Mouse (Mus musculus): ENCODE data around the gene Cfap43.

Cfap43 gene

DNA sequence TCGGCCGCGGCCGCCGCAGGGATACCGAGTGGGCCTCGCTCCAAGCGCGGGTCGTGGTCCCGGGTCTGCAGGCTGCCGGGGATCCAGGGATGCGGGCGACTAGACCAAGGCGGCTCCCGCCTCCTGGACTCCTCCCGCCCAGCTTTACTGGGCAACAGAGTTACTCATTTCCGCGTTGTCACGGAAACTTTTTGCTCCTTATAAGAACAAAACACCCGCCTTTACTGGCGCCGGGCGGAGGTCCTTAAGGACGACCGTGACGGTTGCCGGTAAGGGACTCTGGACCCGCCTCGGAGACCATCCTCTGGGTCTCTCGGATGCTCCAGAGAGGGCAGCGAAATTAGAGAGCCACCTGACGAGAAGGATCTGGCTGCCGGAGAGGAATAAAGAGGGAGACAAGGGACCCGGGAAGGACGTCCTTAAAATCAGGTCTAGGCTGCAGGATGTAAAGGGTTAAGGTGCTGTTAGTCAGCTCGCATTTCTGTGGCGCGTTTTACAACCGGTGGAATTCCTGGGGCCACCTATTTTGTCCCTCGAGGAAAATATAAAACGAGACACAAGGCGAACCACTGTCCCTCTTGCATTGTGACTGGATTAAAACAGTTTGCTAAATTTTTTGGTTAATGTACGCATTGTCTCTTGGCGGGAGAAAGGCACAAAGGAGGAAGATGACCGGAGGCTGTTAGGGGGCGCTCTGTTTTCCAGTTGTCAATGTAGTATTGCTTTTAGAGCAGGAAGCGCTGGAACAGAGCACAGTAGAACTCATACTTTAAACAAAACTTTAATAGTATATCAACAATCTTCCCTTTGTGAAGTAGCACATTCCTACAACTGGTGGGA, at the start of gene Cfap43, which contains the start of gene Itprip:
Gene Cfap43 (minus strand): TSS at position 162 of the 840 bp plus-strand sequence.
Gene Itprip (minus strand): TSS at position 174 of the 840 bp plus-strand sequence.
- DNase-seq (ENCODE audit: low read depth, low spot score): peak; percentile 79

- DNase-seq (ENCODE audit: low read depth, low spot score): no peak
Observed at GRCm38 (mm10) chr19:47958181-47958580, 39.1 kb upstream of the Cfap43 start.

- DNase-seq (ENCODE audit: low read depth, low spot score): no peak
Observed at GRCm38 (mm10) chr19:47953169-47953568, 34.1 kb upstream of the Cfap43 start.

GRCm38 (mm10) chr19:47950946-47951345, 31.9 kb upstream of the Cfap43 start:
- DNase-seq (ENCODE audit: low read depth, low spot score): no peak

DNA sequence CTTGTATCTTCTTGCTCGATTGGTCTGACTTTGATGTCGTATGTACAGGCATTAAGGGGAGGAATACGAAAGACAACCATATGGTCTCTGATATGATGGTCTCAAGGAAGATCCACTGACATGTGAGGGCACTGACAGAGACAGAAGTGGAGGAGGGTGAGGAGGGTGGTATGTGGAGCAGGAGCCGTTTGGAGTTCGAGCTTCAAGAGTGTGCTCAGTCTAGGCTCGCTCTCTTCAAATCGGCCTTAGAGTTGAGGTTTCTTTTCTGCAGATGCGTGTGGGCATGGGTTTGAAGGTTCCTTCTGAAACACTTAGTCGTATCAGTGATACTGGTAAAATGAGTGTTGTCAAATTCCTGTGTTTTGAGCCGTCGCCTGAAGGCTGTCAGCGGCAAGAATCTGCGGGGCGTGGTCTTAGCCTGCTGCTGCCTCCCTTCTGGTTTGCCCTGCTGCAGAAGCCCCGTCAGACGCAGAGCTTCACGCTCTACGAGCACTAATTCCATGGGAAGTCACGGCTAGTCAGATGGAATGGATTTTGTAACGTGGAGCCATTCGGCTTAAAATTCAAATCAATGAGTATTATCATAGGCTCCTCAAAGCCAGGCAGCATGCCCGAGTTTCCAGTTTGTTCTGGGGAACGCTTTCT, 27.9 kb upstream of the Cfap43 start:
- DNase-seq (ENCODE audit: low read depth, low spot score): no peak

- DNase-seq (ENCODE audit: low read depth, low spot score): no peak
Observed at GRCm38 (mm10) chr19:47939361-47939760, 20.3 kb upstream of the Cfap43 start.

GRCm38 (mm10) chr19:47937443-47938406, 18.6 kb upstream of the Cfap43 start, which contains the start of gene Cfap58:
Cfap58 (plus strand) TSS chr19:47937675.
- DNase-seq (ENCODE audit: low read depth, low spot score): no peak

- no peak for DNase-seq (ENCODE audit: low read depth, low spot score)
Observed at GRCm38 (mm10) chr19:47936938-47937337, 17.9 kb upstream of the Cfap43 start.

GRCm38 (mm10) chr19:47936490-47936889, 17.4 kb upstream of the Cfap43 start:
- no peak for DNase-seq (ENCODE audit: low read depth, low spot score)

DNA sequence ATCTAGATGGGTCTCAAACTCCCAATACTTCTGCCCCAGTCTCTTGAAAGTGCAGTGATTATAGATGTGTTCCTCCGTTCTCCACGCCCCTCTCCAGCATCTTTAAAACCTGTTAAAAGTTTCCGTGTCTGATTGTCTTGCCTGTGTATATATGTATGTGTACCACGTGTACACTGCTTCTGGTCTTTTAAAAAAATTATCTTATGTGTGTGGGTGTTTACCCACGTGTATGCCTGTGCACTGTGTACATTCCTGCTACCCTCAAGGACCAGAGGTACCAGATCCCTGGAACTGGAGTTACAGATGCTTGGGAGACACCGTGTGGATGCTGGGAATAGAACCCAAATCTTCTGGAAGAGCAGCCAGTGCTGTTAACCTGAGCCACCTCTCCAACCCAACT, 16.4 kb upstream of the Cfap43 start:
- no peak for DNase-seq (ENCODE audit: low read depth, low spot score)

- DNase-seq (ENCODE audit: low read depth, low spot score): no peak
Observed at GRCm38 (mm10) chr19:47934636-47935238, 15.7 kb upstream of the Cfap43 start.

- no peak for DNase-seq (ENCODE audit: low read depth, low spot score)
Observed at GRCm38 (mm10) chr19:47934146-47934545, 15.1 kb upstream of the Cfap43 start.

DNA sequence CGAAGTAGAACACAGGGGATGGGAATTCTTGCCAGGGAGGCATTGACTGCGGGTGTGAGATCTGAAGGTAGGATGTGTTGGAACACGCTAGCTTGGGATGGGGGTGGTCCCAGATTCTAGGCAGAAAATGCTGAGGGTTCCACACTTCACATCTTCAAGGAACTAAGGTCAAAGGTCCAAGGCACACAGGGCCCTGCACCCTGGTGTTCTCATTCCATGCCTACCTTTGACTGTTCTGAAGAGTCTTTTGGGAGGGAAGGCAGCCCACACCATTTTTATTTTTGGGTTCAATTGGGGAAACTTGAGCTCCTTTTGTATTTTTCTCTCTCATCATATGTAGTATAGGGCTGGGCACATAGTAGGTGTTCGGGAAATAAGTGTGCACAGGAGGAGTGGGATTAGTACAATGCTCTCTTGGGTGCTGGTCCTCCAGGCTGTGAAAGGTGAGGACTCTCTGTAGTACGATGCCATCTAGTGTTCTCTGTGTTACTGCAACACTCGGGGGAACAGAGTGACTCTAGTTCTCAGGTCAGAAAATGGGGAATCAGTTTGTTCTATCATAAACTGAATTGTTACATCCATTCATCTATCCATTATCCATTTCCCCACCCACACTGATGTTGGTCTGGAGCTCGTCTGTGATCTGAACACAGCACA, 13.0 kb upstream of the Cfap43 start:
- no peak for DNase-seq (ENCODE audit: low read depth, low spot score)

DNA sequence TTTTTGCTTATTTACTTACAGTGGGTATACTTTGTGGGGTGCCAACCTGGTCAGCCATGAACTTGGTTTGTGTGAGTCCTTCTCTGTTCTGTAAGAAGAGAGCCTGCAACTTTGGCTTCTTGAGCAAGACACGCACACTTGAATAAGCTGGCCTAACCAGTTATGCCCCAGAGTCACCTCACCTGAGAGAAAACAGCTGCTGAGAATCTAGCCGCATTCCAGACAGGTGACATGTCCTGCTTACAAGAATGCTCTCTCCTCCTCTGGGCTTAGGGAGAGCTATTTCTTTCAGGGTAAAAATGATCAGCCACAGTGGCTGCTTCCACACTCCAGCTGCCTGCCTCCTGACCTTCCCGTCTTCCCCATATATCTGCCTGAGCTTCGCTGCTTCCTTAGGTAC, 10.0 kb upstream of the Cfap43 start:
- DNase-seq (ENCODE audit: low read depth, low spot score): no peak

- DNase-seq (ENCODE audit: low read depth, low spot score): no peak
Observed at GRCm38 (mm10) chr19:47927032-47927431, 7.9 kb upstream of the Cfap43 start.

GRCm38 (mm10) chr19:47925819-47926218, 6.7 kb upstream of the Cfap43 start:
- DNase-seq (ENCODE audit: low read depth, low spot score): no peak

DNA sequence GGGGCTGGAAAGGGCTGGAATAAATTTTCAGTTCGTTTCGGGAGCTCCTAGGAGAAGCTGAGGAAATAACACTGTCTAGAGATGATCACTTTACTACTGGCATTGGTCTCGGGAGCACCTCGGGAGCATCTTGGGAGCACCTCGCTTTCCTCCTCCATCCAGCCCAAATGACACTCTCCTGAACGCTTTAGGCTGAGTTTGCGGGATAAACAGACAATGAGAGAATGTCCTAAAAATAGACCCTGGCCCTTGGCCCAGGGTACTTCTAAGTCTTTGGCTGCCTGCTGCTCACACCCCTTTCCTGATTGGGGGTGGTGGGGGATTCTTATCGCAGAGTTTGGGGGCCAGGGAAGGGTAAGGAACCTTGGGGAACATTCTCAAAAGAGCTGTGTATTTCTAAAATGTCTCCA, 884 bp upstream of the Cfap43 start:
- no peak for DNase-seq (ENCODE audit: low read depth, low spot score)

DNA sequence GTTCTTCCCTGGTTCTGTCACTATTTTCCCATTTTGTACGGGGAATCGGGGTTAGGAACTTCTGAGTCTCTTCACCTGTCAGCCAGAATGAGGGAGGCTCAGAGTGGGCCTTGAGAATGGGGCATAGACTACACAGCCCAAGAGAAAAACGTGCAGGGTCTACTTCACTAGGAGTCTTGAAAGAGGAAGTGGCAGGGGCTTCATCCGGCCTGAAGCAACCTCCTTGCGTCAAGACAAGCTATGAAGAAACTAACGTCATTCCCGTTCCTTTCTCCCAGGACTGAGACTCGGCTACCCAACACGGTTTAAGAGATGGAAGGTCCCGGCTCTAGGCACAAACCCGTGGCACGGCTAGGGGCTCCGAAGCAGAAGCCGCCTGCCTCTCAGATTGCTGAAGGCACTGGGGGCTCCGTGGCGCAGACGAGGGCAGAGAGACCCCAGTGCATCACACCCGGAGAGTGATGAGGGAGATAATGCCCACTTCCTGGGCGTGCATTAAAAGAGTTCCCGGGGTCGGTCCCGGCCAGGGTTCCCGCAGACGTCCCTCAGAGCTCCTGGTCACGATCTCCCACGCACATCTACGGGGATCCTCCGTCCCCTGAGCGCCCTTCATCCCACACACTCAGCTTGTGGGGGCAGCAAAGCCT, 509 bp downstream of the Cfap43 start:
- DNase-seq (ENCODE audit: low read depth, low spot score): no peak

DNA sequence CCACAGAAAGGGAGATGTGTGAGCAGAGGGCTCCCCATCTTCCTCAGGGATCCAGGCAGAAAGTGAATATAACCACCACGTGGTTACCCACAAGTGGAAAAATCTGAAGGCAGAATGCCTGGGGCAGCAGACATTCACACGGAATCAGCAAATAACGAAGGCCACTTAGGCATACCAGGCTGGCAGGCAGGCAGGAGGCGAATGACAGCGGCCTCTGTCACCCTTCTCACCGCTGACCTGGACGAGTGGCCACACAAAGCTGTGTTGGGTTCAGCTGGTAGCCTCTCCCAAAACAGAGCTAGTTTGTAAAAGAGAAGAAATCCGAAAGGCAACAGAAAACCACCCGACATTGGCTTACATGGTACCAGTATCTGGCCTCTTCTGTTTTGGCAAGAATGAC, 1.1 kb downstream of the Cfap43 start:
- no peak for DNase-seq (ENCODE audit: low read depth, low spot score)

DNA sequence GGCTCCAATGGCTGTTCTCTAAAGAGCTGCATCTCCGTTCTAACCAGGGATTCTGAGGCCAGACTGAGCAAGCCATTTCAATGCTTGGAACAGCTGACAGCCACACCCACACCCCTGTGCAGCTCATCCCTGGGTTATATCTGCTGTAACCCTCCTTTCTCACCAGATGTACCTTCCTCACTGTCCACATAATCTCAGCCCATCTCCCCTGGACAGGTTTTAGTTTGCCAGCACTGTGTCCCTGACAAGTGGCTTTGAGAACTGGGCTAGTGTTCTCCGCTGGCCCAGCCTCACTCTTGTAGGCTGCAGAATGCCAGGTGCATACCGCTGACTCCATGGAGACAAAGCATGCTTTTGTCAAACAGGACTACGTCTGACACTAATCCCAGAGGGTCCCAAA, 1.7 kb downstream of the Cfap43 start:
- DNase-seq (ENCODE audit: low read depth, low spot score): no peak
